Mouse (Mus musculus): ENCODE data around the gene Bmp6. TPM values are rescaled to one million over a fixed set of nuclear protein-coding genes. Genes with fewer than 3 reads are reported as not detected.

Gene Bmp6
- polyA plus RNA-seq, 1 experiment from 2014 or later: 1.7 TPM

DNA sequence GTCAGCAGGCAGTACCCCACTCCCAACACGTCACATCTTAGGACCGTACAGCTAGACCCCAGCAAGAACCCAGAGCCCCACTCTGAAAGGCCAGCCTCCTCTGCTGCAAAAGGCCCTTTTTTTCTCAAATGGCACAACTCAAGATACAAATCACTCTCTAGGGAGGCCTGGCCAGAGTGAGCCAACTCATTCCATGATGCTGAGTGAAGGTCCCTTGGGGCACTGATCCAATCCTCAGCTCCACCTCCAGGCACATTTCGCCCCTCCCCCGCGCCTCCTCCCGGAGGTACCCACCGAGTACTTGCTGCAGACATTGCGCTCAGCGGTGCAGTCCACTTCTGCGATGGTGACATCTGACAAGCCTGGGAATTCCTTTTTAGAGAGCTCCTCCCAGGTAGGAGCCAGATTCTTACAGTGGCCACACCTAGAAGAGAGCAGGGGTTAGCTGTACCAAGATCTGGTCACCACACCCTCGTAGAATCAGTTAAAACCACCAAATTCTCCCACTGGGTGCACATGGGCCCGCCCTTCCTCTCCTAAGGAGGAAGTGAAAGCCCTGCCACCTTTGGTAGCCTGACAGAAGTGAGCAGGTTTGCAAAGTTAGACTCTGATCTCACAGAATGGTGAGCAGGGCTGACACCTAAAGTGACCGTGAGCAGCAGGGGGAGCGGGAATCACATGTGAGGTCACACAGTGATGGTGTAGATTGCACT, 158.4 kb downstream of the Bmp6 start:
- Histone ChIP-seq H3K4me3 (no peak overlapping the region), H3K9me3 (replicated peaks) (no peaks in the 10 kb centered on the region), H3K27me3 (no peaks in the 10 kb centered on the region), H3K4me2 (no peak overlapping the region), H3K9ac (no peak overlapping the region), H3K27ac (no peak overlapping the region), H3K36me3 (ENCODE audit: poor library complexity, severe bottlenecking) (peaks cover 83% of the 10 kb centered on the region), H3K4me1 (no peaks in the 10 kb centered on the region)
- 91% methylated on average over 14 of the region's 14 CpGs for WGBS
- no peak for ATAC-seq

DNA sequence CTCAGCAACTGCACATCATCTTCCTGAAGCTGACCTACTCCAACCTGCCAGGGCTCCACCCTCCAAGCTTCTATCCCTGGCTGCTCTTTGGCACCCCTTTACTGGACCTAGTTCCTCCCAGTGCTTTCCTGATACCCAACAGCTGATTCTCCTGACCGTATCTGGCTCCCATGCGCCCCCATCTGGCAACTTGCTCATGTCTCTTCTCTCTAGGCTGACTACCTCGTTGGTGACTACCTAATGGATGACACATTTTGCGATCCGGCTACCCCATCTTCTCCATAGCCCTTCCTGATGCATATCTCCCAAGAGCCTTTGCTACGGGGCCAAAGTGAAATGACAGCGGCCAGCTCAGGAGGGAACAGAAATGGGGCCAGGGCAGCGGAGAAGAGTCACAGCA, 161.4 kb downstream of the Bmp6 start:
- Histone ChIP-seq H3K36me3 (ENCODE audit: poor library complexity, severe bottlenecking) (peaks cover 80% of the 10 kb centered on the region), H3K27ac (no peak overlapping the region), H3K9me3 (replicated peaks) (no peaks in the 10 kb centered on the region), H3K9ac (no peak overlapping the region), H3K4me1 (no peaks in the 10 kb centered on the region), H3K27me3 (no peaks in the 10 kb centered on the region), H3K4me3 (no peak overlapping the region), H3K4me2 (no peak overlapping the region)
- 81% methylated on average over 8 of the region's 8 CpGs for WGBS
- ATAC-seq: 0 out of 2 replicates have a peak, but pooled peaks have one; percentile 38

DNA sequence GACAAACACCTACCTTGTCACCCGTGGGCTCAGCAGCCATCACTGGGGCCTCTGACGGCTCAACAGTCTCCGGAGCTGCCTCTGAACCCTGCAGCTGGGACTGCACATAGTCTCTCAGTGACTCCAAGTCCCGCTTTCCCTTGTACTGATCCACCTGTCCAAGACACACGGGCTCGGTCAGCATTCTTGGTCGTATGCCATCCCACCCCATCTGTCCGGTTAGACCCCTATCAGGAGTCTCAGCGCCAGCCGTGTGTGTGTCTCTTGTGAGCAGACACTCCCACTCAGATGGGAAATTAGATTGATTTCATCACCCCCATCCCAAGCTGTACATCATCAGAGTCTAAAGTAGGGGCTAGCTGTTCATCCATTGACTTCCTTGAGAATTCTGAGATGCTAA, 162.0 kb downstream of the Bmp6 start:
- no peaks in the 10 kb centered on the region for H3K9me3 ChIP-seq (replicated peaks)
- no peak for ATAC-seq
- H3K4me1 ChIP-seq: no peaks in the 10 kb centered on the region
- H3K27me3 ChIP-seq: no peaks in the 10 kb centered on the region
- whole genome bisulfite sequencing: 93% methylated on average over 10 of the region's 10 CpGs
- H3K4me3 ChIP-seq: no peak overlapping the region
- no peak overlapping the region for H3K9ac ChIP-seq
- H3K36me3 ChIP-seq (ENCODE audit: poor library complexity, severe bottlenecking): peaks cover 76% of the 10 kb centered on the region
- no peak overlapping the region for H3K4me2 ChIP-seq
- no peak overlapping the region for H3K27ac ChIP-seq

DNA sequence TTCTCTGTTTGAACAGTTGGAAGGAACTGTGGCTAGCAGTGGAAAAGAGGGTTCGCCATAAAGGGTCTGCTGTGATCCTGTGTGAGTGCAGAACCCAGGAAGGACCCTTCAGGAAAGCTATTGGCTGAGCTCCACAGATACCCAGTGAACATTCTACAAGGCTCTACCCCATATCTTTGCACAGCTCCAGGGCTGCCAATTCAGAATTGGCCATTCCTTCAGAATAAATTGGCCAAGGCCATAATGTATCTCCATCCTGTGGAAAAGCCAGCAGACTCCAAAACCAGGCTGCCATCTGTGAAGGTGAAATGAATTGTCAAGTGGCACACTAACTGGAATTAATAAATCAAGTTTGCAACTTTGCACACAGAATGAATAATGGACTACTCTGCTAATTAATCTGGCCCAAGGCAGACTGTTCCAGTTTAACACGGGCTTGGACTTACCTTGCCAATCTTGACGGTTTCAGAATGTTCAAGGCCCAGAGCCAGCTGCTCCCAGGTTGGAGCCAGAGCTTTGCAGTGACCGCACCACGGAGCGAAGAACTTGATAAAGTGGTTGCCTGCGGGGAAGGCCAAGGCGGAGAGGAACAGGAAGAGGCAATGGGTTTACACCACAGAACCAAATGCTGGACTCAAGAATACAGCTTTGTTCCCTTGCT, 164.9 kb downstream of the Bmp6 start:
- no peak overlapping the region for H3K4me2 ChIP-seq
- H3K9me3 ChIP-seq (replicated peaks): no peaks in the 10 kb centered on the region
- no peaks in the 10 kb centered on the region for H3K4me1 ChIP-seq
- H3K27me3 ChIP-seq: no peaks in the 10 kb centered on the region
- no peak for ATAC-seq
- H3K36me3 ChIP-seq (ENCODE audit: poor library complexity, severe bottlenecking): peaks cover 69% of the 10 kb centered on the region
- no peak overlapping the region for H3K9ac ChIP-seq
- H3K4me3 ChIP-seq: no peak overlapping the region
- WGBS: 89% methylated on average over 8 of the region's 8 CpGs
- H3K27ac ChIP-seq: no peak overlapping the region

DNA sequence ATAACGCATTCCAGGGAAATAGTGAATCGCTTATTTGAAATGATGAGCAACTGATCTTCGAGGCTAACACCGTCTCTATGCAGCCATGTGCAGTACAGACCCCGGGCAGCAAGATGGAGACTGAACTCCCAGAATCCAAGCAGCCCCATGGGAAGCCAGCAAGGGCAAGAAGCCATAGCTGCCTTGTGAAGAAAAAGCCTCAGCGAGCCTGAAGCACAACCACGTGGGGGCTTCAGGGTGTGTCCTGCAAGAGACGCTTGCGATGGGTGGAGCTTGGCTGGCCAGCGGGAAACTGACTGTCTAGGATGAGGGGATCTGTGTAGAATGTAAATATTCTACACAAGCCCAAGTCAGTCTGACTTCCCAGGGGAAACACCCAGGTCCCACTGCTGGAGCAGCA, 167.1 kb downstream of the Bmp6 start:
- Histone ChIP-seq H3K4me1 (no peaks in the 10 kb centered on the region), H3K27me3 (no peaks in the 10 kb centered on the region), H3K4me3 (no peak overlapping the region), H3K27ac (no peak overlapping the region), H3K4me2 (no peak overlapping the region), H3K9ac (no peak overlapping the region), H3K36me3 (ENCODE audit: poor library complexity, severe bottlenecking) (peaks cover 64% of the 10 kb centered on the region), H3K9me3 (replicated peaks) (no peaks in the 10 kb centered on the region)
- ATAC-seq: no peak
- WGBS: 92% methylated on average over 10 of the region's 10 CpGs

DNA sequence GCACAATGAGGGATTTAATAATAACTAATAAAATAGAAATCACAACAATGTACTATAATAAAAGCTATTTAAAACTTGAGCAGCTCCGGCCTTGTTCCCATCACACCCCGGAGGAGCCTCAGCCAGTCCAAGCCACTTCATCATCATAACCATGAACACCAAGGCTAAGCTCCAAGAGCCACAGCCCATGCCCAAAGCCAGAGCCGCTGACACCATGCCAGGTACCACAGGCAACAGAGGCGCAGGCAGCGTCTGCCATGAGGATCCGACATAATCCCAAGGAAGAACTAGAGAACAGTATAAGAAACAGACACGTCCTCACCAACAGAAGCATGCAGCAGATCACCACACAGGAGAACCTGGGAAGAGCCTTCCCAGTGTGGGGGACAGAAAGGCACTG, 169.0 kb downstream of the Bmp6 start:
- H3K4me1 ChIP-seq: no peaks in the 10 kb centered on the region
- no peak overlapping the region for H3K9ac ChIP-seq
- no peak overlapping the region for H3K4me3 ChIP-seq
- WGBS: 93% methylated on average over 7 of the region's 7 CpGs
- no peak overlapping the region for H3K4me2 ChIP-seq
- ATAC-seq: no peak
- H3K9me3 ChIP-seq (replicated peaks): no peaks in the 10 kb centered on the region
- H3K27ac ChIP-seq: no peak overlapping the region
- peaks cover 72% of the 10 kb centered on the region for H3K36me3 ChIP-seq (ENCODE audit: poor library complexity, severe bottlenecking)
- H3K27me3 ChIP-seq: no peaks in the 10 kb centered on the region

DNA sequence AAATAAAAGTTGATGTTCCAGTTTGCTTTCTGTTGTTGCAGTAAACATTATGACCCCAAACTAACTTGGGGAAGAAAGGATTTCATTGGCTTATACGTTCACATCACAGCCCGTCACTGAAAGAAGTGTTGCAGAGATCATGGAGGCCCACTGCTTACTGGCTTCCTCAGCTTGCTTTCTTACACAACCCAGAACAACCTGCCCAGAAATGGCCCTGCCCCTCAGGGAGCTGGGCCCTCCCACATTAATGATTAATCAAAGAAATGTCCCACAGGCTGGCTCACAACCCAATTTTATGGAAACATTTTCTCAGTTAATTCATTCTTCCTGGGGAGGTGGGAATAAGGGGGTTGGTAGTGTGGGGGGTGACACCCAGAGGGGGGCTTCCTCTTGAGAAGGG, 170.5 kb downstream of the Bmp6 start:
- H3K4me1 ChIP-seq: no peaks in the 10 kb centered on the region
- peaks cover 73% of the 10 kb centered on the region for H3K36me3 ChIP-seq (ENCODE audit: poor library complexity, severe bottlenecking)
- H3K27ac ChIP-seq: no peak overlapping the region
- WGBS: 95% methylated on average over 2 of the region's 2 CpGs
- ATAC-seq: no peak
- no peak overlapping the region for H3K4me2 ChIP-seq
- no peaks in the 10 kb centered on the region for H3K9me3 ChIP-seq (replicated peaks)
- H3K9ac ChIP-seq: no peak overlapping the region
- no peak overlapping the region for H3K4me3 ChIP-seq
- no peaks in the 10 kb centered on the region for H3K27me3 ChIP-seq

DNA sequence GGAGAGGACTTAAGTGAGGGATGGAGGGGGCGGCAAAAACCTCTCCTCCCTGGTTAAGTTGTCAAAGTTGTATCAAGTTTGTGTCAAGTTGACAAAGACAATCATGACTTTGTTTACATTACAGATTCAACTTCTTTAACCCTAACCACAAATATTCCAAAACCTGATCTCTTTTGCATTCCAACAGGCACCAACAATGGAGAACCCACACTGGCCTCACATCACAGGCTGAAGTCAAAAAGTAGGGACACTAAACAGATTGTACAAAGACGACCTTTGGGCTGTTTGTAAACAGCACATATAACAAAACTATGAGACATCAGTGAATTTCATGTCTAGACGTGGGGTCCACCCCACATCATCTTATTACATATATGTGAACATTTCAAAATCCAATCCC, 170.9 kb downstream of the Bmp6 start:
- H3K36me3 ChIP-seq (ENCODE audit: poor library complexity, severe bottlenecking): peaks cover 71% of the 10 kb centered on the region
- WGBS: 86% methylated on average over 3 of the region's 3 CpGs

DNA sequence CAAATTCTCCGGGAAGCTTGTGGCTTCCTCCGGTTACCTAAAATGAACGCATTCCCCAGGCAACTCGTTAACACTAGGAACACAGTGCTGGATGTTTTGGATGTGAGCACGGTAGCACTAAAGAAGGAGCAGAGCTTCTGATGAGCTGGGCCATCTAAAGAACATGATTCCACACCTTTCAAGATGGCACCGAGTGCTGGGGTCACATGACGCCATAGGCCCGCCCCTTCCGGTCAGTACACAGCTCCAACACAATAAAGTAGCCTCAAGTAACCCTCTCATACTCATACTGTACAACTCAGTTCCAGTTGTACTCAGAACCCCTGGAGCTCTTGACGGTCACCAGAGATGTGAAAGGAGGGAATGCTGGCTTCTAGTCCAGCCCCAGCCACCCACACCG, 171.7 kb downstream of the Bmp6 start:
- 94% methylated on average over 11 of the region's 11 CpGs for WGBS
- no peak overlapping the region for H3K27ac ChIP-seq
- H3K4me1 ChIP-seq: no peaks in the 10 kb centered on the region
- H3K9me3 ChIP-seq (replicated peaks): no peaks in the 10 kb centered on the region
- no peaks in the 10 kb centered on the region for H3K27me3 ChIP-seq
- no peak overlapping the region for H3K4me2 ChIP-seq
- H3K9ac ChIP-seq: no peak overlapping the region
- no peak for ATAC-seq
- H3K36me3 ChIP-seq (ENCODE audit: poor library complexity, severe bottlenecking): peaks cover 75% of the 10 kb centered on the region
- no peak overlapping the region for H3K4me3 ChIP-seq

More for the DNA sequence above, 170.9 kb downstream of the Bmp6 start:
- H3K9me3 ChIP-seq (replicated peaks): no peaks in the 10 kb centered on the region
- no peaks in the 10 kb centered on the region for H3K4me1 ChIP-seq
- no peak for ATAC-seq
- H3K27me3 ChIP-seq: no peaks in the 10 kb centered on the region
- no peak overlapping the region for H3K4me2 ChIP-seq
- no peak overlapping the region for H3K4me3 ChIP-seq
- no peak overlapping the region for H3K9ac ChIP-seq
- H3K27ac ChIP-seq: no peak overlapping the region

DNA sequence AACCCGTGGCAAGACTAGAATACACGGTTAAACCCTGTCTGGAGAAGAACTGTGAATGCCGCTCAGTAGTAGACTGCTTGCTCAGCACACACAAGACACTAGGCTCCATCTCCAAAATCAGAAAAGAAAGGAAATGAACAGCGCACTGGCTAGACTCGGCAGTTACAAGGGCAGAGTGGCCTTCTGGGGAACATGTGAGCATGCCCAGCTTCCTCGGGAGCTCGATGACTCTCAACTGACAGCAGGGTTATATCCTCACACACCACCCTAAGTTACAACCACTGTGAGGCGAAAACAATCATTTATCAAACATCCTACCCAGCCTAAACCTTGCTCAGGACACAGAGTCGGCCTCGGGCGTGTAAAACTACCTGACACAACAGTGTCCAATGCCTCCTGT, 175.4 kb downstream of the Bmp6 start:
- peaks cover 5% of the 10 kb centered on the region; the same call in 1 of the 2 replicates for H3K4me1 ChIP-seq
- H3K36me3 ChIP-seq (ENCODE audit: poor library complexity, severe bottlenecking): peaks cover 71% of the 10 kb centered on the region
- no peak overlapping the region for H3K27ac ChIP-seq
- no peak overlapping the region for H3K9ac ChIP-seq
- ATAC-seq: no peak
- WGBS: 95% methylated on average over 11 of the region's 11 CpGs
- no peak overlapping the region for H3K4me2 ChIP-seq
- H3K9me3 ChIP-seq (replicated peaks): no peaks in the 10 kb centered on the region
- H3K4me3 ChIP-seq: no peak overlapping the region
- no peaks in the 10 kb centered on the region for H3K27me3 ChIP-seq

DNA sequence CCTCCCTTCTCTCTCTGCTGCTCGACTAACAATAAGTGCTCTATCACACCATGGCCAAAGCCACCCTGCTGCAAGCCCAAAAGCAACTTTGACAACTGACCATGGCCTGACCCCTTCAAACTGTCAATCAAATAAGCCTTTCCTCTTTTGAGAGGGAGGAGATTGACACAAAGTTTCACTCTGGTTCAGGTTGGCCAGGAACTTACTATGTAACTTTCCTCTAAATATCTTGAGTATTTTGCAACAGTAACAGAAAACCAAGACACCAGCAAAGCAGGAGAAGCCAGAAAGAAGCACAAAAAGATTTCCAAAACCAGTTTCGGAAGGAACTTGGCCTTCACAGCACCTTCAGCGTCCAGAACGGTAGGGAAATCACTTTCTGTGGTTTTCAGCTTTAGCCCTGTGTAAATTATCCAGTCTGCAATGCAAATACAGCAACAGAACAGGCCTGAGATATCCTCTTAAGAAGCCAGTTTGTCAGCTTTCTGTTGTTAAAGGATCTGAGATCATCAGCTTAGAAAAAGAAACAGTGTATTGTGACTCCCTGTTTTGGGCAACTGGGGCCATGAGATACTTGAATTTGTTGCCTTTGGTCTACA, 177.2 kb downstream of the Bmp6 start:
- H3K27ac ChIP-seq: no peak overlapping the region
- H3K9me3 ChIP-seq (replicated peaks): no peaks in the 10 kb centered on the region
- no peak overlapping the region for H3K4me3 ChIP-seq
- ATAC-seq: no peak
- H3K4me2 ChIP-seq: no peak overlapping the region
- peaks cover 18% of the 10 kb centered on the region for H3K4me1 ChIP-seq
- no peak overlapping the region for H3K9ac ChIP-seq
- WGBS: 81% methylated on average over 4 of the region's 4 CpGs
- peaks cover 56% of the 10 kb centered on the region for H3K36me3 ChIP-seq (ENCODE audit: poor library complexity, severe bottlenecking)
- no peaks in the 10 kb centered on the region for H3K27me3 ChIP-seq

DNA sequence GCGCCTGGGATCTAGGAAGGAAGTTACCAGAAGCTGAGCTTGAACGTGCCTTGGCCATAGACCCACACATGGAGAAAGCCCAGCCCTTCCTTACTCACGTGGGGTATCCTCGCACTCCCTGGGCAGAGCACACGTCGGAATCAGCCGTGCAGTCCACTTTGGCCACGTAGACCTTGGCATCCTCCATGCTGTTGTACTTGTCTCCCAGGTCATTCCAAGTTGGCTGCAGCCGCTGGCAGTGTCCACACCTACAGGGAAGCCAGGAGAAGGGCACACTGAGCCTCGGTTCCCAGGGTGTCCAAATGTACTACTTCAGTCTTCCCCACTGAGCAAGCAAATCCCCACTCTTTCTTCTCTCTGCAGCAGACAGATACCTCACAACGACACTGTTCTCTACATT, 178.3 kb downstream of the Bmp6 start:
- Histone ChIP-seq H3K36me3 (ENCODE audit: poor library complexity, severe bottlenecking) (peaks cover 45% of the 10 kb centered on the region), H3K4me1 (peaks cover 21% of the 10 kb centered on the region), H3K4me3 (no peak overlapping the region), H3K4me2 (no peak overlapping the region), H3K9me3 (replicated peaks) (no peaks in the 10 kb centered on the region), H3K9ac (no peak overlapping the region), H3K27me3 (no peaks in the 10 kb centered on the region), H3K27ac (no peak overlapping the region)
- ATAC-seq: no peak
- 94% methylated on average over 11 of the region's 11 CpGs for WGBS

All from forebrain, embryonic 13.5 days (tissue).